Mouse (Mus musculus) lung, adult 18-20 months (tissue): ENCODE measurements at regions not wholly inside any gene's neighbourhood (a gene's known extent, or its start where the extent isn't known, plus 50 kb on each side); places are given as distances from the start of the nearest gene placed in this dataset.

Source experiments
- DNase-seq, 2 experiments: peaks; one replicate each; pipeline ENCODE4 v3.0.0; 2022; ENCODE audit warnings: mixed read lengths in 2 of 2

- peak in 1 of 2 experiments; percentile 16 for DNase-seq
Observed at GRCm38 (mm10) chr15:36719241-36719640, 288.3 kb downstream of the Zfp706 start.

GRCm38 (mm10) chr15:36717835-36718234 lies 289.7 kb downstream of the Zfp706 start:
- no peak for DNase-seq

- DNase-seq: no peak
Observed at GRCm38 (mm10) chr15:36716686-36717038, 290.9 kb downstream of the Zfp706 start.

- peak; percentile 76 to 85 for DNase-seq
Observed at GRCm38 (mm10) chr15:36715745-36716685, 291.6 kb downstream of the Zfp706 start.

GRCm38 (mm10) chr15:36715159-36715558 lies 292.4 kb downstream of the Zfp706 start:
- DNase-seq: no peak

- no peak for DNase-seq
Observed at GRCm38 (mm10) chr15:36709788-36710187, 297.8 kb downstream of the Zfp706 start.

GRCm38 (mm10) chr15:36708471-36708870 lies 299.1 kb downstream of the Zfp706 start:
- peak; percentile 74 to 78 for DNase-seq

GRCm38 (mm10) chr15:36705990-36706389 lies 301.6 kb downstream of the Zfp706 start:
- DNase-seq: peak; percentile 72 to 79

GRCm38 (mm10) chr15:36705391-36705790 lies 302.2 kb downstream of the Zfp706 start:
- DNase-seq: no peak

- no peak for DNase-seq
Observed at GRCm38 (mm10) chr15:36701846-36702245, 305.7 kb downstream of the Zfp706 start.

GRCm38 (mm10) chr15:36700196-36700595 lies 307.4 kb downstream of the Zfp706 start:
- peak; percentile 42 to 68 for DNase-seq

- peak; percentile 60 to 64 for DNase-seq
Observed at GRCm38 (mm10) chr15:36695199-36696129, 312.1 kb downstream of the Zfp706 start.

GRCm38 (mm10) chr15:36691002-36691652 lies 316.4 kb downstream of the Zfp706 start:
- no peak for DNase-seq

- no peak for DNase-seq
Observed at GRCm38 (mm10) chr15:36689881-36690280, 317.7 kb downstream of the Zfp706 start.

- no peak for DNase-seq
Observed at GRCm38 (mm10) chr15:36689301-36689700, 318.3 kb downstream of the Zfp706 start.

GRCm38 (mm10) chr15:36688051-36688754 lies 319.4 kb downstream of the Zfp706 start:
- DNase-seq: peak; percentile 63 to 76

- no peak for DNase-seq
Observed at GRCm38 (mm10) chr15:36684684-36685083, 322.9 kb downstream of the Zfp706 start.

GRCm38 (mm10) chr15:36682832-36683231 lies 324.7 kb downstream of the Zfp706 start:
- no peak for DNase-seq

GRCm38 (mm10) chr15:36682159-36682558 lies 325.4 kb downstream of the Zfp706 start:
- DNase-seq: no peak

- no peak for DNase-seq
Observed at GRCm38 (mm10) chr15:36680361-36681140, 327.0 kb downstream of the Zfp706 start.

GRCm38 (mm10) chr15:36679577-36679976 lies 328.0 kb downstream of the Zfp706 start:
- no peak for DNase-seq
